Mouse (Mus musculus) brain, embryonic 18.5 days (tissue): ENCODE results near the gene H2-M10.4.
"Not testable (repeated sequence)": the region's sequence is repeated elsewhere in the genome, so short reads cannot be mapped to it uniquely, and the experiment has no call there.

ENCODE experiments used
- DNase-seq: peaks from one replicate; pipeline ENCODE4 v3.0.0-alpha.2; 2012; ENCODE audit warnings: low read depth, low spot score

The H2-M10.4 gene

DNA sequence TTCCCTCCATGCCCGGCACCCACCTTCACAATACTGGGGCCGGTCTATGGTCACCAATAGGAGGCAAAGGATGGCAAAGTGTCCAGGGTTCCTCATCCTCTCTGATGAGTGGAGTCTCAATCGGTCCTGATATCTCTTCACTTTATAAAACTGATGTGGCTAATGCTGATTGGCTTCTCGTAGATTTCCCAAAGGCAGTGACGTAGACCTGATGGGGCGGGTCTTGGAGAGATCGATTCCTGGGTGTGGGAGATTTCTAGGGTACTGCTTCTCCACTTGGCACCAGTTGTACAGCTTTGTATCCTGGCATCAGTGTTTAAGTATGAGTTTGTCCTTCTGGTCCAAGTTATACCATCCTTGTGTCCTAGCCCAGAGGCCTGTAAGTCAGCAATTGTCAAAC lies at the start of gene H2-M10.4:
Gene H2-M10.4, minus strand, starts transcription at position 101 of the 400 bp plus-strand sequence.
- no peak for DNase-seq

DNA sequence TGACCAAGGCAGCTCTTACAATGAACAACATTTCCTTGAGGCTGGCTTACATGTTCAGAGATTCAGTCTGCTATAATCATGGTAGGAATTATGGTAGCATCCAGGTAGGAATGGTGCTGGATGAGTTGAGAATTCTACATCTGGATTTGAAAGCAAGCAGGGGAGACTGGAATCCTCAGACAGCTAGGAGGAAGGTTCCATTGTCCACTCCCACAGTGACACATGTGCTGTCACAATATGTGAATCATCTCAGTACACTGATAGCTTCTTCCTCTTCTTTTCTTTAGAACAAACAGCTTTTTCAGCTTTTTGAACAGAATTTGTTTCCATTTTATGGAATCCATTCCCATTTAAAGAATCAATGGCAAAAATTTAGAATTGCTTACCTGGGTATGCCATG lies 41.8 kb upstream of the H2-M10.4 start:
- DNase-seq, result no peak

DNA sequence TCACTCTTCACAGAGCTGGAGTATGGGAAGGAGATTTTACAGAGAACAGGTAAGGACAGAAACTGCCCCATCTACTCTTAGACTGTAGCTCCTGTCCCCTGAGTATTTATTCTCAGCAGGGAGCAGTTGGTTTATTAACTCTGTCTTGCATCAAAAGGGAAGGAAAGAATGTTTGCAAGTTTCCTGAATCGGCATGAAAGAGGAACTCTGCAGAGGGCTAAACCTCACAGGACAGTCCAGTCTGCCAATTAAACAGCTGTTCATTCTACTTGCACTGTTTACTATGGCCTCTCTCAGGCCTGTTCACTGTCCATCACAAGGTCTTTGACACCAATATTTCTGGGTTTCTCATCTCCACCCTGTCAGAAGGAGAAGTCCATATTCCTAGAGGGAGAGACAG lies 38.3 kb upstream of the H2-M10.4 start:
- no peak for DNase-seq

DNA sequence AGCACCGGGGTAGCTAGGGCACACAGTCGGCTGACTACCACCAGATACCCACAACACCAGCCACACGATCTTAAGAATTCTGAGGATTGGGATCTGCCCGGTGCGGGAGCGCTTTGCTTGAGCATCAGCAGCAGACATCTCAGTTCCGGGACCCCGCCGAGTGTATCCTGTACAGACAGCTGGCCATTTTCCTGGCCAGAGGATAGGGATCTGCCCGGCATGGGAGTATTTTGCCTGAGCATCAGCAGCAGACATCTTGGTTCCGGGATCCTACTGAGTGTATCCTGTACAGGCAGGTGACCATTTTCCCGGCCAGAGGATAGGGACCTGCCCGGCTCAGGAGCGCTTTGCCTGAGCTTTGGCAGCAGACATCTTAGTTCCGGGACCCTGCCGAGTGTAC lies 26.0 kb upstream of the H2-M10.4 start:
- DNase-seq, result not testable (repeated sequence)

DNA sequence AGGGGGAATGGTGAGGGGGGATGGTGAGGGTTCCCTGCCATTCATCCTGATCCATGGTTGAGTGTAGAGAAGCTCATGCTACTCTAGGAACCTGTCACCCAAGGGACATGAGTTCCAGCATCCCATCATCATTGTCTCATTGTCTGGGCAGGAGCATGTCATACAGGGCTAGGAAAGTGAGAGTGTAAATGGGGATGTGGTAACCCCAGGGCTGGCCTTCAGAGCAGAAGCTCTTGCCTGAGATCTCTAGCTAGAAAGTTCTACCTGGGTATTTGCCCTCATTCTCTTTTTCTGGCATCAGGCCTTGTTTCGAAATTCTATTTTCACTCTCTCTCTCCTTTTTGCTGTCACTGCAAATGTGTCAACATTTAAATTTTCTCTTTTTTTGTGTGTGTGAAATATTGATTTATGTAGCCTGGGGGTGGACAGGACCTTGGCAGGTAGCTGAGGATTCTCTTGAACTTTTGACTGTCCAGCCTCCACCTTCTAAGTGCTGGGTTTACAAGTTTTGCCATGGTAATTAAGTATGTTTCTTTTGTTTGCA lies 24.6 kb upstream of the H2-M10.4 start:
- no peak for DNase-seq

DNA sequence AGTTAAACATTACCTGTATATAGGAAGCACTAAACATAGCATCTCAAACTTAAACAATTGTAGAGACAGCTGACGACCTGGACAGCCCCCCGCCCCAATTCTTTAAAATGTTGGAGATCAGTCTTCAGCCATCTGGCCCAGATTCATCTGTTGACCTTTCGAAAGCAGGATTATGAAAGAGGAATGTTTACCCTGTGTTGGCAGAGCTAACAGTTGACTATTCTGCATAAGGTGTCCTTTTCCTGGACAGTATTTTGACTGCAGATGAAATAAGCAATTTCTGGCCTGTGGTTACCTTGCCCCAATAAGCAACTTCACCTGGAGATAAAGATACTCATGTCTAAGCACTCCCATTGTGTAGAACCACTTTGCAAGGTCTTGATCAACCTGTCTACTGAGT lies 21.7 kb upstream of the H2-M10.4 start:
- DNase-seq, result no peak

DNA sequence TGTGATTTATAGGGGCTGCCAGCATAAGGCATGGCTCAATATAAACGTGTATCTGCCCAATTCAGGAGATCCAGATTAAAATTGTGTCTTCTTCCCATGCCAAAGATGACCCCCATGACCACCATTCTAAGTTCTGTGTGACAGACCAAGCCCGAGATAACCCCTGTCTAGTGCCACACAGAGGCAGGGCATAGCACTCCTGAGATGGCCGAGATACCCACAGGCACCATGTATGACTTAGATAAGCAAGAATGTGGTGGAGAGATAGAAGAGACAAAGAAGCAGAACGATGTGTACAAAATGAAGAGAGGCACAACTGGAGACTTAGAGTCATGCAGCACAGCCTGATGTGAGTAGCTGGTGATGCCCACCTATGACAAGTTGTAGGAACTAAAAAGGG lies 5.9 kb downstream of the H2-M10.4 start:
- no peak for DNase-seq

GRCm38 (mm10) chr17:36431411-36431810 lies 30.7 kb downstream of the H2-M10.4 start:
- DNase-seq, result no peak

- peak; percentile 36 for DNase-seq
Observed at GRCm38 (mm10) chr17:36418091-36418754, 43.9 kb downstream of the H2-M10.4 start.

- no peak for DNase-seq
Observed at GRCm38 (mm10) chr17:36417416-36417815, 44.7 kb downstream of the H2-M10.4 start.

DNA sequence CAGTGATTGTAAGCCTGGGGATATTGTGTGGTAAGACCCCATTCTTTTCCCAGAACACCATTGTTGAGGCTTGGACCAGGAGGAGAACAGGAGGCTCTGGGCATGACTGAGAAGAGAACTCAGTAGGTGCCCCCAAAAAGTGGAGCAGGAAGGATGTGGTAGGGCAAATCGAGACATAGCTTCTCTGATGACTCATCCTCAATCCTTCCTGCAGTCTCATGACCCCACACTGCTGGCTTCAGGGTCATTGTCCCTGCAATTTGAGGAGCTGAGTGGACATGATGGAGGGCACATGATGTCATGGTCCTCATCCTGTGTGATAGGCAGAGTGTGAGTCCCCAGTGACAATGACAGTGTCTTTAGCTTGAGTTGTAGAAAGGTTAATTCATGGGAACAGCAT lies 46.7 kb downstream of the H2-M10.4 start:
- no peak for DNase-seq

- DNase-seq, result no peak
Observed at GRCm38 (mm10) chr17:36414361-36414760, 47.8 kb downstream of the H2-M10.4 start.
